Comparison of ENCODE assay signal across 17 mouse cellular contexts in the genomic region with DNA sequence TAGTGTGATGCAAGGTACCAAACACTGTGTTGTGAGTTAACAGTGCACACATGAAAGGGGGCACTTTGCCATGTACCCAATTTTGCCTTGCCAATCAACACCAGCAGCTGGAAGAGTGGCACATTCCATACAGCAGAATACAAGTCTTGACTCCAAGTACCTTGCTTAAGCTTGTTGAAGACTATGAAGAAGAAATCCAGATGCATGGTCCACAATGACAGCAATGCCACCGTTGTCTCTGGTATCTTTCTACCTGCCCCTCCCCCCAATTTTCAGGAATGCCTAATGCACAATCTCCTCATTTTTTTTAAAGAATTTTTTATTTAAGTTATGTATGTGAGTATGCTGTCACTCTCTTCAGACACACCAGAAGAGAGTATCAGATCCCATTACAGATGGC.
"Had no signal": no experiment of that assay in that cellular context is flagged by ENCODE, and none has a peak within 500 bp of the region (broad histone marks: within the 10 kb centered on the region; RNA-seq: fewer than 3 reads in every experiment).

No protein-coding gene starts in this region.

- H3K9ac ChIP-seq: liver, embryonic 15.5 days; liver, postnatal 0 days; lung, embryonic 15.5 days; midbrain, embryonic 13.5 days; midbrain, embryonic 15.5 days; neural tube, embryonic 12.5 days; stomach, embryonic 15.5 days had no signal

- ATAC-seq: liver, postnatal 0 days; midbrain, embryonic 13.5 days; midbrain, embryonic 15.5 days had no signal

- DNase-seq: liver, postnatal 0 days; lung, adult 2 months; lung, postnatal 14 days; lung, postnatal 36 days; right cerebral cortex, postnatal 14 days; thymus, adult 2 months; thymus, postnatal 25 days had no signal

- H3K27me3 ChIP-seq: liver, embryonic 15.5 days; lung, embryonic 15.5 days; megakaryocyte, embryonic 14.5 days; midbrain, embryonic 13.5 days; midbrain, embryonic 15.5 days; neural tube, embryonic 12.5 days; stomach, embryonic 15.5 days had no signal

- H3K4me2 ChIP-seq: liver, embryonic 15.5 days; lung, embryonic 15.5 days; midbrain, embryonic 11.5 days; midbrain, embryonic 13.5 days; midbrain, embryonic 15.5 days; neural tube, embryonic 12.5 days; stomach, embryonic 15.5 days had no signal

- H3K4me3 ChIP-seq: liver, embryonic 15.5 days; lung, embryonic 15.5 days; megakaryocyte, embryonic 14.5 days; midbrain, embryonic 13.5 days; midbrain, embryonic 15.5 days; neural tube, embryonic 12.5 days; stomach, embryonic 15.5 days had no signal

- H3K36me3 ChIP-seq: liver, embryonic 15.5 days; lung, embryonic 15.5 days; midbrain, embryonic 13.5 days; midbrain, embryonic 15.5 days; neural tube, embryonic 12.5 days; stomach, embryonic 15.5 days had no signal

- H3K4me1 ChIP-seq: liver, embryonic 15.5 days; lung, embryonic 15.5 days; midbrain, embryonic 13.5 days; midbrain, embryonic 15.5 days; neural tube, embryonic 12.5 days; stomach, embryonic 15.5 days had no signal

- H3K9me3 ChIP-seq: liver, embryonic 15.5 days; lung, embryonic 15.5 days; megakaryocyte, embryonic 14.5 days; midbrain, embryonic 13.5 days; midbrain, embryonic 15.5 days; neural tube, embryonic 12.5 days; stomach, embryonic 15.5 days had no signal

- H3K27ac ChIP-seq: liver, embryonic 15.5 days; lung, embryonic 15.5 days; macrophage; midbrain, embryonic 13.5 days; midbrain, embryonic 15.5 days; neural tube, embryonic 12.5 days; stomach, embryonic 15.5 days; stomach, postnatal 0 days had no signal
